Mouse (Mus musculus): ENCODE results near the gene Kcnh2.

DNA sequence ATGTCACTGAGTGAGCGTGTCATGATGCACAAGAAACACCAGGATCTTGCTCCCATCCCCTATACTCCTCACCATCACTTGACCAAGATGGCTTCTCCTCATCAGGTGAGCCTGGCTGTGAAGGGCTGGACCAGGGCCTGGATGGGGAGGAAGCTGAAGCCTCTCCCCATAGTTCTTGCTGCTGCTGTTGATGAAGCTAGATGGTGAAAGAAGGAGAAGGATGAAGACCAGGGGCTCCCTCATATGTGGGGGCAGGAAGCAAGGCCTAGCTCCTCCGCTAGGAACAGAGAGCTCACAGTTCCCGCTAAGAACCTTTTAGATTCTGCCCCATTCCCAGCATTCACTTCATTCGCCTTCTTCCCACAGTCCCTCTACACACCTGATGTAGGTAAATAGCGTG lies 34.0 kb upstream of the Kcnh2 start:
- TF ChIP-seq CTCF (IDR thresholded peaks at IDR 0.05; ENCODE audit: extremely low read depth, insufficient read depth, low read length): no peak
- TF ChIP-seq POLR2A (IDR thresholded peaks at IDR 0.05; ENCODE audit: extremely low read depth, insufficient read depth, low read length): no peak

Data from cortical plate, adult 2 months (tissue).